In genomic region chr8:70801830-70802229, GRCm38 (mm10) we compare ENCODE assay signal across 24 mouse cellular contexts. TPM values are rescaled to one million over a fixed set of nuclear protein-coding genes. Genes with fewer than 3 reads are reported as not detected.
DNase-seq lines count a peak whose midpoint lies in the region; ATAC-seq and TF ChIP-seq lines count a peak whose summit lies in the region.
"Had no signal": no experiment of that assay in that cellular context is flagged by ENCODE, and none has a peak within 500 bp of the region (broad histone marks: within the 10 kb centered on the region; RNA-seq: fewer than 3 reads in every experiment).

No protein-coding gene starts in this region.

- H3K4me2 ChIP-seq in myocyte (ENCODE audit: low read depth) = peak overlapping the region; percentile 50
- H3K4me2 ChIP-seq: embryonic facial prominence, embryonic 13.5 days; embryonic facial prominence, embryonic 15.5 days; forebrain, embryonic 12.5 days had no signal

- H3K9me3 ChIP-seq in megakaryocyte, embryonic 14.5 days = no peaks in the 10 kb centered on the region
- H3K9me3 ChIP-seq: embryonic facial prominence, embryonic 13.5 days; embryonic facial prominence, embryonic 15.5 days; forebrain, embryonic 10.5 days; forebrain, embryonic 12.5 days had no signal

- no peak for TF ChIP-seq CTCF in layer of hippocampus, adult 2 months (conservative IDR thresholded peaks at IDR 0.05)
- no peak for TF ChIP-seq CTCF in thymus, adult 2 months (IDR thresholded peaks at IDR 0.05; ENCODE audit: borderline replicate concordance, control insufficient read depth, extremely low read depth, insufficient read depth, low read length, poor library complexity)

- 88% methylated on average over 1 of the region's 1 CpGs for whole genome bisulfite sequencing in thymus, adult 2 months

- peaks cover 53% of the 10 kb centered on the region for H3K36me3 ChIP-seq in megakaryocyte, embryonic 14.5 days (replicated peaks; ENCODE audit: low read length)
- H3K36me3 ChIP-seq in thymus, adult 2 months (ENCODE audit: control insufficient read depth, insufficient read depth, low read length) = no peaks in the 10 kb centered on the region
- no peaks in the 10 kb centered on the region for H3K36me3 ChIP-seq in myocyte (ENCODE audit: control insufficient read depth, insufficient read depth)
- H3K36me3 ChIP-seq: embryonic facial prominence, embryonic 13.5 days; embryonic facial prominence, embryonic 15.5 days; forebrain, embryonic 10.5 days; forebrain, embryonic 12.5 days had no signal

- peak overlapping the region; percentile 11; the same call in 1 of the 2 replicates for H3K4me3 ChIP-seq in layer of hippocampus, adult 2 months
- peak overlapping the region; percentile 89 for H3K4me3 ChIP-seq in megakaryocyte, embryonic 14.5 days (replicated peaks)
- no peak overlapping the region for H3K4me3 ChIP-seq in thymus, adult 2 months (ENCODE audit: control insufficient read depth, insufficient read depth, low read length)
- H3K4me3 ChIP-seq in myocyte = no peak overlapping the region
- H3K4me3 ChIP-seq: embryonic facial prominence, embryonic 13.5 days; embryonic facial prominence, embryonic 15.5 days; erythroblast, embryonic 14.5 days; forebrain, embryonic 10.5 days; forebrain, embryonic 12.5 days had no signal

- peak overlapping the region; percentile 99 for H3K27ac ChIP-seq in layer of hippocampus, adult 2 months
- H3K27ac ChIP-seq in thymus, adult 2 months (ENCODE audit: control insufficient read depth, insufficient read depth, low read length) = peak overlapping the region; percentile 85
- H3K27ac ChIP-seq: embryonic facial prominence, embryonic 13.5 days; embryonic facial prominence, embryonic 15.5 days; forebrain, embryonic 10.5 days; forebrain, embryonic 12.5 days had no signal

- H3K79me2 ChIP-seq in myocyte (ENCODE audit: control insufficient read depth, insufficient read depth) = no peaks in the 10 kb centered on the region

- H3K4me1 ChIP-seq in megakaryocyte, embryonic 14.5 days = peaks cover 86% of the 10 kb centered on the region
- peaks cover 78% of the 10 kb centered on the region for H3K4me1 ChIP-seq in thymus, adult 2 months (replicated peaks; ENCODE audit: control insufficient read depth, insufficient read depth, low read length)

- no peak for ATAC-seq in megakaryocyte, adult 5-6 weeks (ENCODE audit: poor library complexity, severe bottlenecking)
- ATAC-seq: forebrain, embryonic 14.5 days; forebrain, embryonic 16.5 days had no signal

- H3K27me3 ChIP-seq in megakaryocyte, embryonic 14.5 days (replicated peaks) = no peaks in the 10 kb centered on the region
- H3K27me3 ChIP-seq in thymus, adult 2 months (ENCODE audit: control insufficient read depth, insufficient read depth, low read length) = no peaks in the 10 kb centered on the region
- no peaks in the 10 kb centered on the region for H3K27me3 ChIP-seq in myocyte (ENCODE audit: control insufficient read depth, insufficient read depth, insufficient read length)

- H3ac ChIP-seq in myocyte (ENCODE audit: control insufficient read depth, insufficient read length) = no peak overlapping the region

- DNase-seq in layer of hippocampus, adult 2 months (ENCODE audit: low spot score in 2 of 2) = no peak
- DNase-seq in layer of hippocampus, adult 9-11 months = no peak
- DNase-seq in thymus, adult 2 months = no peak
- no peak for DNase-seq in thymus, postnatal 10 days (ENCODE audit: low spot score in 2 of 2)
- DNase-seq in frontal cortex, postnatal 25 days (ENCODE audit: low spot score in 2 of 2) = no peak
- DNase-seq: adrenal gland, adult 2 months; adrenal gland, postnatal 10 days; adrenal gland, postnatal 25 days; cerebellum, adult 11-12 months; cerebellum, adult 2 months; cerebellum, adult 9-10 months; cerebellum, postnatal 10 days; cerebellum, postnatal 25 days; embryo, embryonic 11 days had no signal

- TF ChIP-seq POLR2A in thymus, adult 2 months (IDR thresholded peaks at IDR 0.05; ENCODE audit: control insufficient read depth, extremely low read depth, insufficient read depth, low read length, poor library complexity) = no peak
- TF ChIP-seq POLR2A in myocyte (IDR thresholded peaks at IDR 0.05; ENCODE audit: insufficient read length, low read depth) = no peak

TF ChIP-seq in myocyte, 11 proteins besides CTCF, POLR2A, EP300 and RAD21:
- no peak for TF ChIP-seq SRF (IDR thresholded peaks at IDR 0.05; ENCODE audit: control insufficient read depth, insufficient read length, low read depth)
- TF ChIP-seq USF1 (IDR thresholded peaks at IDR 0.05; ENCODE audit: low read depth) = no peak
- TF ChIP-seq MYOD1 (IDR thresholded peaks at IDR 0.05; ENCODE audit: control insufficient read depth in 1 of 3, insufficient read length in 2 of 3, low read depth in 2 of 3) = peak in 2 of 3 experiments; percentile 66 to 93
- TF ChIP-seq TCF3 (IDR thresholded peaks at IDR 0.05; ENCODE audit: insufficient read length, low read depth) = peak; percentile 5
- TF ChIP-seq TCF12 (IDR thresholded peaks at IDR 0.05; ENCODE audit: insufficient read depth, poor library complexity, severe bottlenecking) = peak; percentile 58
- peak; percentile 77 for TF ChIP-seq REST (IDR thresholded peaks at IDR 0.05; ENCODE audit: insufficient read depth, insufficient read length)
- TF ChIP-seq MAX (IDR thresholded peaks at IDR 0.05; ENCODE audit: low read depth) = no peak
- TF ChIP-seq CEBPB (IDR thresholded peaks at IDR 0.05; ENCODE audit: insufficient read depth, poor library complexity, severe bottlenecking) = no peak
- TF ChIP-seq E2F4 (IDR thresholded peaks at IDR 0.05; ENCODE audit: insufficient read depth) = no peak
- peak in 2 of 3 experiments; percentile 76 to 94 for TF ChIP-seq MYOG (IDR thresholded peaks at IDR 0.05; ENCODE audit: control insufficient read depth in 1 of 3, insufficient read depth in 1 of 3, insufficient read length in 2 of 3, low read depth in 2 of 3)
- no peak for TF ChIP-seq POLR2AphosphoS2 (IDR thresholded peaks at IDR 0.05; ENCODE audit: insufficient read length, low read depth)

RNA-seq across cellular contexts. Expression of gene Mast3, which starts 3.0 kb away (rescaled TPM):
- total RNA-seq in layer of hippocampus, adult 2 months (2021) = 100 to 1,000 TPM; 468 to 473 TPM
- 370 and 778 TPM in 2 replicates for polyA plus RNA-seq in megakaryocyte, embryonic 14.5 days (2012; ENCODE audit: insufficient read depth, low replicate concordance)
- total RNA-seq in megakaryocyte, adult 5-6 weeks (2015) = 56.2 and 65.4 TPM in 2 replicates
- total RNA-seq in megakaryocyte, adult 5-6 weeks (2017) = 14.4 and 24.6 TPM in 2 replicates
- polyA plus RNA-seq in thymus, adult 2 months (2012; rRNA removed) = 615 and 696 TPM in 2 replicates
- polyA plus RNA-seq in myocyte (2012; fragmentation: generic; extraction: Trizol) = 31.7 TPM

RNA-seq across cellular contexts. Expression of gene Il12rb1, which starts 6.4 kb away (rescaled TPM):
- 1 to 10 TPM in 1 of 2 experiments, under 1 TPM in 1; 0.61 to 1.1 TPM for total RNA-seq in layer of hippocampus, adult 2 months (2021)
- polyA plus RNA-seq in megakaryocyte, embryonic 14.5 days (2012; ENCODE audit: insufficient read depth, low replicate concordance) = 10.8 and 11.1 TPM in 2 replicates
- total RNA-seq in megakaryocyte, adult 5-6 weeks (2015) = 0.80 and 1.5 TPM in 2 replicates
- total RNA-seq in megakaryocyte, adult 5-6 weeks (2017) = 0.07 and 1.7 TPM in 2 replicates
- polyA plus RNA-seq in thymus, adult 2 months (2012; rRNA removed) = 48.6 and 53.4 TPM in 2 replicates
- 6.5 TPM for polyA plus RNA-seq in myocyte (2012; fragmentation: generic; extraction: Trizol)
- total RNA-seq: adrenal gland, postnatal 25 days had no signal
- polyA plus RNA-seq: forebrain, embryonic 12.5 days; forebrain, embryonic 14.5 days had no signal

RNA-seq across cellular contexts. Expression of gene Pik3r2, which starts 25.3 kb away (rescaled TPM):
- 100 to 1,000 TPM; 160 to 169 TPM for total RNA-seq in layer of hippocampus, adult 2 months (2021)
- polyA plus RNA-seq in megakaryocyte, embryonic 14.5 days (2012; ENCODE audit: insufficient read depth, low replicate concordance) = 51.5 and 59.4 TPM in 2 replicates
- total RNA-seq in megakaryocyte, adult 5-6 weeks (2015) = 4.6 and 5.0 TPM in 2 replicates
- total RNA-seq in megakaryocyte, adult 5-6 weeks (2017) = 14.7 and 14.9 TPM in 2 replicates
- polyA plus RNA-seq in thymus, adult 2 months (2012; rRNA removed) = 124 and 136 TPM in 2 replicates
- polyA plus RNA-seq in myocyte (2012; fragmentation: generic; extraction: Trizol) = 130 TPM

RNA-seq across cellular contexts. Expression of gene Arrdc2, which starts 37.7 kb away (rescaled TPM):
- 10 to 100 TPM; 13.8 to 20.9 TPM for total RNA-seq in layer of hippocampus, adult 2 months (2021)
- 30.6 and 35.6 TPM in 2 replicates for polyA plus RNA-seq in megakaryocyte, embryonic 14.5 days (2012; ENCODE audit: insufficient read depth, low replicate concordance)
- 9.0 and 11.0 TPM in 2 replicates for total RNA-seq in megakaryocyte, adult 5-6 weeks (2015)
- total RNA-seq in megakaryocyte, adult 5-6 weeks (2017) = 10.5 and 11.1 TPM in 2 replicates
- 75.4 and 77.4 TPM in 2 replicates for polyA plus RNA-seq in thymus, adult 2 months (2012; rRNA removed)
- 5.8 TPM for polyA plus RNA-seq in myocyte (2012; fragmentation: generic; extraction: Trizol)

RNA-seq across cellular contexts. Expression of gene Mpv17l2, which starts 41.1 kb away (rescaled TPM):
- 10 to 100 TPM; 36.5 to 42.7 TPM for total RNA-seq in layer of hippocampus, adult 2 months (2021)
- polyA plus RNA-seq in megakaryocyte, embryonic 14.5 days (2012; ENCODE audit: insufficient read depth, low replicate concordance) = 99.7 and 186 TPM in 2 replicates
- 34.4 and 44.7 TPM in 2 replicates for total RNA-seq in megakaryocyte, adult 5-6 weeks (2015)
- total RNA-seq in megakaryocyte, adult 5-6 weeks (2017) = 8.4 and 15.9 TPM in 2 replicates
- polyA plus RNA-seq in thymus, adult 2 months (2012; rRNA removed) = 72.9 and 103 TPM in 2 replicates
- polyA plus RNA-seq in myocyte (2012; fragmentation: generic; extraction: Trizol) = 73.0 TPM

Comparison
In these comparisons a context has a peak if more than half of its experiments do, and no peak if none do; other contexts are left out.
1. H3K4me3 ChIP-seq: peak in layer of hippocampus, adult 2 months (single experiment) and megakaryocyte, embryonic 14.5 days (single experiment); none in thymus, adult 2 months (single experiment) and myocyte (single experiment).
2. RNA of gene Mast3, which starts 3.0 kb away (polyA plus RNA-seq): 615 to 696 TPM in thymus, adult 2 months and 370 to 778 TPM in megakaryocyte, embryonic 14.5 days; 31.7 TPM in myocyte (single experiment); every median in the first group is over 10 times any median in the second.